ENCODE assay signal across 9 mouse cellular contexts in genomic region chr15:25959375-25959774, GRCm38 (mm10). TPM values are rescaled to one million over a fixed set of nuclear protein-coding genes. Genes with fewer than 3 reads are reported as not detected.
DNase-seq lines count a peak whose midpoint lies in the region; ATAC-seq and TF ChIP-seq lines count a peak whose summit lies in the region.
"Had no signal": no experiment of that assay in that cellular context is flagged by ENCODE, and none has a peak within 500 bp of the region (broad histone marks: within the 10 kb centered on the region; RNA-seq: fewer than 3 reads in every experiment).

No protein-coding gene starts in this region.

- H3K4me3 ChIP-seq in liver, adult 2 months (ENCODE audit: insufficient read depth, low read depth, low read length): no peak overlapping the region
- H3K4me3 ChIP-seq in liver, embryonic 12.5 days: no peak overlapping the region
- H3K4me3 ChIP-seq in lung, embryonic 16.5 days (ENCODE audit: low read length): no peak overlapping the region
- H3K4me3 ChIP-seq in stomach, embryonic 15.5 days (replicated peaks): no peak overlapping the region
- H3K4me3 ChIP-seq: heart, embryonic 13.5 days had no signal

- no peaks in the 10 kb centered on the region for H3K4me1 ChIP-seq in liver, adult 2 months (ENCODE audit: control insufficient read depth, insufficient read depth, low read length)
- H3K4me1 ChIP-seq in liver, embryonic 12.5 days: no peaks in the 10 kb centered on the region
- H3K4me1 ChIP-seq in lung, embryonic 16.5 days (replicated peaks; ENCODE audit: control insufficient read depth, insufficient read depth, low read length): no peaks in the 10 kb centered on the region
- 0 out of 2 replicates have a peak, but pooled peaks cover 8% of the 10 kb centered on the region for H3K4me1 ChIP-seq in stomach, embryonic 15.5 days

- no peak overlapping the region for H3K27ac ChIP-seq in liver, adult 2 months (replicated peaks; ENCODE audit: insufficient read depth, low read depth, low read length)
- no peak overlapping the region for H3K27ac ChIP-seq in liver, embryonic 12.5 days
- H3K27ac ChIP-seq in lung, embryonic 16.5 days (ENCODE audit: low read length): no peak overlapping the region
- H3K27ac ChIP-seq in stomach, embryonic 15.5 days: no peak overlapping the region
- H3K27ac ChIP-seq: heart, embryonic 13.5 days had no signal

- no peak overlapping the region for H3K4me2 ChIP-seq in liver, embryonic 12.5 days
- no peak overlapping the region for H3K4me2 ChIP-seq in lung, embryonic 16.5 days (ENCODE audit: low read depth, low read length)
- no peak overlapping the region for H3K4me2 ChIP-seq in stomach, embryonic 15.5 days
- H3K4me2 ChIP-seq: heart, embryonic 13.5 days had no signal

- peaks cover 11% of the 10 kb centered on the region; the same call in 1 of the 2 replicates for H3K79me2 ChIP-seq in liver, adult 2 months (ENCODE audit: control insufficient read depth, insufficient read depth, low read length)

- no peak for ATAC-seq in liver, embryonic 12.5 days
- ATAC-seq in hematopoietic stem cell, adult 5-6 weeks (replicated peaks in 1 of 2; ENCODE audit: insufficient read depth in 1 of 2, low FRiP score in 2 of 2, low TSS enrichment in 1 of 2, low read depth in 1 of 2, poor library complexity in 2 of 2, severe bottlenecking in 2 of 2): peak; percentile 87 to 90
- peak; percentile 87 for ATAC-seq in lung, embryonic 16.5 days (ENCODE audit: low read depth)
- peak; percentile 68; the same call in 1 of the 2 replicates for ATAC-seq in stomach, embryonic 15.5 days (ENCODE audit: insufficient read depth, low FRiP score, low read depth)

- H3K9ac ChIP-seq in liver, adult 2 months (ENCODE audit: low read depth, low read length): no peak overlapping the region
- no peak overlapping the region for H3K9ac ChIP-seq in liver, embryonic 12.5 days
- no peak overlapping the region for H3K9ac ChIP-seq in lung, embryonic 16.5 days (ENCODE audit: low read length)
- no peak overlapping the region for H3K9ac ChIP-seq in stomach, embryonic 15.5 days
- H3K9ac ChIP-seq: heart, embryonic 13.5 days had no signal

- H3K27me3 ChIP-seq in liver, adult 2 months (ENCODE audit: control insufficient read depth, insufficient read depth, low read length): no peaks in the 10 kb centered on the region
- no peaks in the 10 kb centered on the region for H3K27me3 ChIP-seq in liver, embryonic 12.5 days (replicated peaks)
- H3K27me3 ChIP-seq in lung, embryonic 16.5 days (ENCODE audit: control insufficient read depth, insufficient read depth, low read depth, low read length): no peaks in the 10 kb centered on the region
- H3K27me3 ChIP-seq in stomach, embryonic 15.5 days (replicated peaks): no peaks in the 10 kb centered on the region
- H3K27me3 ChIP-seq: heart, embryonic 13.5 days had no signal

- WGBS in liver, adult 2 months: 30% methylated on average over 5 of the region's 5 CpGs
- 46% methylated on average over 5 of the region's 5 CpGs for WGBS in liver, embryonic 12.5 days (ENCODE audit: insufficient replicate concordance)
- 27% methylated on average over 5 of the region's 5 CpGs for WGBS in lung, embryonic 16.5 days
- 26% methylated on average over 5 of the region's 5 CpGs for WGBS in stomach, embryonic 15.5 days

- H3K36me3 ChIP-seq in liver, adult 2 months (ENCODE audit: control insufficient read depth, insufficient read depth, low read length): peaks cover 7% of the 10 kb centered on the region
- no peaks in the 10 kb centered on the region for H3K36me3 ChIP-seq in liver, embryonic 12.5 days
- no peaks in the 10 kb centered on the region for H3K36me3 ChIP-seq in lung, embryonic 16.5 days (ENCODE audit: control insufficient read depth, insufficient read depth, low read length)
- no peaks in the 10 kb centered on the region for H3K36me3 ChIP-seq in stomach, embryonic 15.5 days
- H3K36me3 ChIP-seq: heart, embryonic 13.5 days had no signal

- H3K9me3 ChIP-seq in liver, embryonic 12.5 days (replicated peaks): no peaks in the 10 kb centered on the region
- no peaks in the 10 kb centered on the region for H3K9me3 ChIP-seq in lung, embryonic 16.5 days (ENCODE audit: control insufficient read depth, low read length)
- no peaks in the 10 kb centered on the region for H3K9me3 ChIP-seq in stomach, embryonic 15.5 days
- H3K9me3 ChIP-seq: heart, embryonic 13.5 days had no signal

- TF ChIP-seq POLR2A in liver, adult 2 months (IDR thresholded peaks at IDR 0.05; ENCODE audit: extremely low read depth, insufficient read depth, low read length): no peak

- TF ChIP-seq CTCF in liver, adult 2 months (IDR thresholded peaks at IDR 0.05; ENCODE audit: low read depth, low read length): no peak

- peak; percentile 46 for DNase-seq in liver, adult 2 months (ENCODE audit: extremely low read depth, low read depth, low spot score)
- DNase-seq in brain, embryonic 18.5 days (ENCODE audit: low read depth, low spot score): peak; percentile 43
- DNase-seq in urinary bladder, postnatal 36 days (ENCODE audit: low spot score in 2 of 2): no peak
- no peak for DNase-seq in urinary bladder, postnatal 10 days (ENCODE audit: low spot score)

RNA-seq across cellular contexts. Expression of gene Zfp622, which starts 24.8 kb away (rescaled TPM):
- total RNA-seq in liver, adult 2 months (2014; rRNA removed): 15.4 and 16.4 TPM in 2 replicates
- 12.2 and 12.8 TPM in 2 replicates for polyA plus RNA-seq in liver, adult 2 months (2012; rRNA removed)
- 25.5 and 25.9 TPM in 2 replicates for polyA plus RNA-seq in liver, embryonic 12.5 days (2016; fragmentation: Nextera tagmentation; extraction: Ambion mirVana)
- total RNA-seq in hematopoietic stem cell, adult 5-6 weeks (2017): 126 and 133 TPM in 2 replicates
- polyA plus RNA-seq in lung, embryonic 16.5 days (2015; fragmentation: Nextera tagmentation; extraction: Ambion mirVana): 19.4 and 22.0 TPM in 2 replicates
- polyA plus RNA-seq in stomach, embryonic 15.5 days (2015; fragmentation: Nextera tagmentation; extraction: Ambion mirVana): 31.6 and 36.0 TPM in 2 replicates

Comparison
In these comparisons a context has a peak if more than half of its experiments do, and no peak if none do; other contexts are left out.
1. DNase-seq: peak in liver, adult 2 months (single experiment) and brain, embryonic 18.5 days (single experiment); none in urinary bladder, postnatal 36 days (0 of 2) and urinary bladder, postnatal 10 days (single experiment).